Mouse (Mus musculus) limb, embryonic 13.5 days (tissue): ENCODE results near the gene Msl2. TPM values are rescaled to one million over a fixed set of nuclear protein-coding genes. Genes with fewer than 3 reads are reported as not detected.

Experiments used
- ATAC-seq: fragments of 200-750 bp; cut with Nextera tagmentation; 2 replicates; pipeline ENCODE4 v1.8.0; 2017; ENCODE audit warnings: low read depth, moderate number of reproducible peaks, moderate TSS enrichment; ENCODE audit not compliant: low FRiP score
- H3K27ac ChIP-seq: fragments of 300-500 bp; sonication (generic); 2 replicates; pipeline ENCODE4 v1.5.1; 2015; ENCODE audit warnings: inconsistent platforms, mild to moderate bottlenecking, moderate library complexity
- H3K27me3 ChIP-seq: fragments of 300-500 bp; sonication (generic); 2 replicates; pipeline ENCODE4 v1.6.1; 2015; ENCODE audit warnings: mild to moderate bottlenecking, inconsistent platforms
- H3K36me3 ChIP-seq: fragments of 300-500 bp; sonication (generic); 2 replicates; pipeline ENCODE4 v1.6.1; 2015; ENCODE audit warnings: inconsistent platforms, mild to moderate bottlenecking, moderate library complexity
- H3K4me1 ChIP-seq: fragments of 300-500 bp; sonication (generic); 2 replicates; pipeline ENCODE4 v1.6.1; 2015; ENCODE audit warnings: inconsistent platforms
- H3K4me2 ChIP-seq: fragments of 300-500 bp; sonication (generic); replicated peaks from 2 replicates; pipeline ENCODE4 v1.6.1; 2015; ENCODE audit warnings: inconsistent platforms, mild to moderate bottlenecking, moderate library complexity
- H3K4me3 ChIP-seq: fragments of 300-500 bp; sonication (generic); 2 replicates; pipeline ENCODE4 v1.5.1; 2015; ENCODE audit warnings: moderate library complexity, mild to moderate bottlenecking, inconsistent platforms
- H3K9ac ChIP-seq: fragments of 300-500 bp; sonication (generic); 2 replicates; pipeline ENCODE4 v1.6.1; 2015; ENCODE audit warnings: mild to moderate bottlenecking, inconsistent platforms
- H3K9me3 ChIP-seq: fragments of 300-500 bp; sonication (generic); 2 replicates; pipeline ENCODE4 v1.6.1; 2016; ENCODE audit warnings: inconsistent platforms
- WGBS: fragments of 180-500 bp; shearing (Covaris S2); methylation state at CpG from one replicate; pipeline ENCODE4 v1.1.7; 2015; 5-methylcytosine and 5-hydroxymethylcytosine counted together
- polyA plus RNA-seq: library from polyadenylated mRNA; unstranded; fragments of >200 nt; fragmentation: Nextera tagmentation; extraction: Ambion mirVana; gene quantifications from 2 replicates; pipeline ENCODE4 v1.2.1, GENCODE M21; 2015

The Msl2 gene
- polyA plus RNA-seq, 1 experiment from 2014 or later = 5.2 TPM

GRCm38 (mm10) chr9:101104931-101105330, 31.0 kb downstream of the Msl2 start:
- Histone ChIP-seq H3K27me3 (no peaks in the 10 kb centered on the region), H3K4me2 (no peak overlapping the region), H3K9ac (no peak overlapping the region), H3K4me3 (no peak overlapping the region), H3K36me3 (peaks cover 43% of the 10 kb centered on the region), H3K9me3 (no peaks in the 10 kb centered on the region), H3K27ac (no peak overlapping the region), H3K4me1 (peaks cover 1% of the 10 kb centered on the region; the same call in 1 of the 2 replicates)
- 82% methylated on average over 11 of the region's 11 CpGs for WGBS
- no peak for ATAC-seq

- H3K4me2 ChIP-seq = no peak overlapping the region
- no peaks in the 10 kb centered on the region for H3K9me3 ChIP-seq
- H3K9ac ChIP-seq = no peak overlapping the region
- no peaks in the 10 kb centered on the region for H3K27me3 ChIP-seq
- ATAC-seq = no peak
- peaks cover 5% of the 10 kb centered on the region; the same call in 1 of the 2 replicates for H3K4me1 ChIP-seq
- no peak overlapping the region for H3K4me3 ChIP-seq
- WGBS = 90% methylated on average over 6 of the region's 6 CpGs
- peaks cover 39% of the 10 kb centered on the region for H3K36me3 ChIP-seq
- no peak overlapping the region for H3K27ac ChIP-seq
These were observed 31.8 kb downstream of the Msl2 start for GRCm38 (mm10) chr9:101105735-101106134.

- no peak overlapping the region for H3K27ac ChIP-seq
- WGBS = 79% methylated on average over 3 of the region's 3 CpGs
- H3K27me3 ChIP-seq = no peaks in the 10 kb centered on the region
- H3K36me3 ChIP-seq = peaks cover 28% of the 10 kb centered on the region
- H3K4me2 ChIP-seq = no peak overlapping the region
- no peak overlapping the region for H3K9ac ChIP-seq
- ATAC-seq = no peak
- peaks cover 5% of the 10 kb centered on the region; the same call in 1 of the 2 replicates for H3K4me1 ChIP-seq
- H3K9me3 ChIP-seq = no peaks in the 10 kb centered on the region
- no peak overlapping the region for H3K4me3 ChIP-seq
These were observed 33.5 kb downstream of the Msl2 start for GRCm38 (mm10) chr9:101107386-101107785.

- Histone ChIP-seq H3K4me2 (no peak overlapping the region), H3K27ac (no peak overlapping the region), H3K4me1 (peaks cover 5% of the 10 kb centered on the region; the same call in 1 of the 2 replicates), H3K36me3 (peaks cover 23% of the 10 kb centered on the region), H3K9ac (no peak overlapping the region), H3K4me3 (no peak overlapping the region), H3K9me3 (no peaks in the 10 kb centered on the region), H3K27me3 (no peaks in the 10 kb centered on the region)
- WGBS = 38% methylated on average over 3 of the region's 3 CpGs
- ATAC-seq = no peak
These were observed 36.1 kb downstream of the Msl2 start for GRCm38 (mm10) chr9:101110013-101110412.

GRCm38 (mm10) chr9:101113317-101113716, 39.4 kb downstream of the Msl2 start:
- Histone ChIP-seq H3K4me3 (no peak overlapping the region), H3K4me2 (no peak overlapping the region), H3K27me3 (no peaks in the 10 kb centered on the region), H3K4me1 (peaks cover 5% of the 10 kb centered on the region; the same call in 1 of the 2 replicates), H3K27ac (no peak overlapping the region), H3K9ac (no peak overlapping the region), H3K9me3 (no peaks in the 10 kb centered on the region), H3K36me3 (peaks cover 20% of the 10 kb centered on the region)
- 85% methylated on average over 4 of the region's 4 CpGs for WGBS
- no peak for ATAC-seq

DNA sequence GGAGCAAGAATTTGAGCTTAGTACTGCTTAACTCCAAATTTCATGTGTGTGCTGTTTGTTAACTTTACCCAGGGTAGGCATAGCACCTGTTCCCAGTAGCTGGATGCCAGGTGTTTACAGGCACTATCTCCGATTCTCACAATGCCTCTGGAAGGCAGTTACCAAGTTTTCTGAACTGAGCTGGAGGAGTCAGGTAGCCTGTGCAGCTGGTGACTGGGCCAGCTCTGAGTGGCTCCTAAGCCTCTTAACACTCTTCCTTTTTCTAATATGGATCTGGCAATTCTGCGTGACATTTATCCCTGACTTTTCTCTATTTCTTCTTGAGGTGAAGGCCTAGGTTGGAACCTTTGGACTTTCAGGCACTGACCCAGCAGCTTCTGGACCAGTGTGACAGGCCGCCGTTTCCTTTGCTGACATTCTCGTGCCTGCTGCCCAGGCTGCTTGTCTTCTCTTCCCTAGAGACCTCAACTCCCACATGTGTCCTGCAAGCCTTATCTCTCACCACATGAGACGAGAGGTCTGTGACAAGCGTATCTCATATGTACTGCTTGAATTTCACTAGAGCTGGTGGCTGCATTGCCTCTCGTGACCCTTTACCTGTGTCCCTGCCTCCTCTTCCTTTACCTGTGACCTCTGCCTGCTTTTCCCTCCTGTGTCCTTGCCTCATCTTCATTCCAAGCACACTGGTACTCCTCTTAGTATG, 40.4 kb downstream of the Msl2 start:
- H3K27ac ChIP-seq = no peak overlapping the region
- H3K9ac ChIP-seq = no peak overlapping the region
- no peak overlapping the region for H3K4me2 ChIP-seq
- ATAC-seq = no peak
- peaks cover 20% of the 10 kb centered on the region for H3K36me3 ChIP-seq
- no peaks in the 10 kb centered on the region for H3K9me3 ChIP-seq
- H3K4me3 ChIP-seq = no peak overlapping the region
- H3K27me3 ChIP-seq = no peaks in the 10 kb centered on the region
- peaks cover 5% of the 10 kb centered on the region; the same call in 1 of the 2 replicates for H3K4me1 ChIP-seq
- 87% methylated on average over 8 of the region's 8 CpGs for WGBS

DNA sequence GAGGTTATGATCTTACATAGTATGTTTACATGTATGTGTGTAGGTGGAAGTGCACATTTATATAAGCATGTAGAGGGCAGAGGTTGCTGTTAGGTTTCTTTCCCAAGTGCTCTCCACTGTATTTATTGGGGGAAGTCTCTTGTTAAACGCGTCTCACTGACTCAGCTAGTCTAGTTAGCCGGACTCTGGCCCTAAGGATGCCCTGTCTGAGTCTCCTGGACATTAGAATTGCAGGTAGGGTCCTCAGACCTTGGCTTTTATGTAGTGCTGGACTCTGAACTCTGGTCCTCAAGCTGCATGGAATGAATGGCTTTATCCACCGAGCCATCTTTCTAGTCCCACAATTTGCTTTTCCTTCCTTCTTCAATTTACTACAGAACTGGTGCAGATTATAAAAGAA, 69.7 kb downstream of the Msl2 start:
- Histone ChIP-seq H3K27ac (no peak overlapping the region), H3K27me3 (no peaks in the 10 kb centered on the region), H3K4me2 (no peak overlapping the region), H3K9ac (no peak overlapping the region), H3K9me3 (no peaks in the 10 kb centered on the region), H3K36me3 (peaks cover 49% of the 10 kb centered on the region), H3K4me1 (no peaks in the 10 kb centered on the region), H3K4me3 (no peak overlapping the region)
- WGBS = 76% methylated on average over 4 of the region's 4 CpGs
- ATAC-seq = no peak

GRCm38 (mm10) chr9:101152872-101153271, 79.0 kb downstream of the Msl2 start:
- ATAC-seq = no peak
- 82% methylated on average over 5 of the region's 5 CpGs for WGBS

More at GRCm38 (mm10) chr9:101152872-101153271, 79.0 kb downstream of the Msl2 start:
- no peaks in the 10 kb centered on the region for H3K9me3 ChIP-seq
- H3K27me3 ChIP-seq = no peaks in the 10 kb centered on the region
- H3K9ac ChIP-seq = no peak overlapping the region
- no peak overlapping the region for H3K27ac ChIP-seq
- no peak overlapping the region for H3K4me2 ChIP-seq
- H3K4me1 ChIP-seq = no peaks in the 10 kb centered on the region
- H3K4me3 ChIP-seq = no peak overlapping the region
- H3K36me3 ChIP-seq = peaks cover 12% of the 10 kb centered on the region

Other genes with a start within 250 kb of the Msl2 start
- gene Pccb, start 39.2 kb upstream of the Msl2 start, polyA plus RNA-seq = 26.1 and 29.6 TPM in 2 replicates
- gene Ppp2r3a, start 177.7 kb downstream of the Msl2 start, polyA plus RNA-seq = 16.0 and 18.1 TPM in 2 replicates